Mouse (Mus musculus): ENCODE measurements at regions not wholly inside any gene's neighbourhood (a gene's known extent, or its start where the extent isn't known, plus 50 kb on each side); places are given as distances from the start of the nearest gene placed in this dataset.
A peak's percentile ranks its signal among the peaks of the same experiment; 100 is the strongest.

DNA sequence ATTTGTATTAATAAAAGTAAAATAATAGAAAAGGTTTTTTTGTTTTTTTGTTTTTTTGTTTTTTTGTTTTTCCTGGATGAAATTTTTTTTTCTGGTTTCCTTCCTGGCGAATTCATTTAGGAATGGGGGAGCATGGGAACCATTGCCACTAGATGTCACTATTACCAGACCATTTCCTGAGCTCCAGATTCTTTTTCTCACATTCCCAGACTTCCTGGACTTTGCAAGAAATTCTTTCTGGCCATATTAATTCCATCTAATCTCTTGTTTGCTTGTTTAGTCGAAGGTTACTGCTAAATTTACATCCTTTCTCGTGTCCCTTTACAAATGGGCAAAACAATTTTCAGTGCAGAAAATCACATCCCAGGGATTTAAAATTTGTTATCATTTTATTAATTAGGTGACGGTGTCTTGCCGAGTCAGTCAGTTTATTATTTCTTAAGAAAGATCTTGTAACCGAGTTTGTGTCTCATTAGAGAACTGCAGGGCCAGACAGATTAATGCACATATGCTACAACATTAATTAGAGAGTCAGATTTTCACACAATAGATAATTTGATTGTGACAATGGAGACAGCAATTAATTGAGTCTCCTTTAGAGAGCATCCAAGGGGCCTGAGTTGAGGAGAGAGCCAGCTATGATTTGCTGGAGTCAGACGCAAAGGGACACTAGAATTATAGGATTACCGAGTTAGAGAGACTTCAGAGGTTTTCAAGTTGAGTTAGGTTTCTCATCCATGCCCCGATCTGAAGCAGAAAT is 1702.5 kb upstream of the Tenm2 start:
- H3K4me1 ChIP-seq: no peaks in the 10 kb centered on the region
- H3K4me2 ChIP-seq: 0 out of 2 replicates have a peak overlapping the region, but pooled peaks have one; percentile 24
- no peak for ATAC-seq (ENCODE audit: extremely low read depth, insufficient number of reproducible peaks, low FRiP score, low TSS enrichment)
- no peak overlapping the region for H3K4me3 ChIP-seq
- H3K36me3 ChIP-seq: no peaks in the 10 kb centered on the region
- H3K27ac ChIP-seq (replicated peaks): no peak overlapping the region
- 43% methylated on average over 9 of the region's 9 CpGs for WGBS
- no peaks in the 10 kb centered on the region for H3K9me3 ChIP-seq
- no peaks in the 10 kb centered on the region for H3K27me3 ChIP-seq (replicated peaks)
- no peak overlapping the region for H3K9ac ChIP-seq
